Mouse (Mus musculus): ENCODE measurements around the gene Wls. TPM values are rescaled to one million over a fixed set of nuclear protein-coding genes. Genes with fewer than 3 reads are reported as not detected.

Wls gene
- total and polyA plus RNA-seq, 3 experiments: not detected

DNA sequence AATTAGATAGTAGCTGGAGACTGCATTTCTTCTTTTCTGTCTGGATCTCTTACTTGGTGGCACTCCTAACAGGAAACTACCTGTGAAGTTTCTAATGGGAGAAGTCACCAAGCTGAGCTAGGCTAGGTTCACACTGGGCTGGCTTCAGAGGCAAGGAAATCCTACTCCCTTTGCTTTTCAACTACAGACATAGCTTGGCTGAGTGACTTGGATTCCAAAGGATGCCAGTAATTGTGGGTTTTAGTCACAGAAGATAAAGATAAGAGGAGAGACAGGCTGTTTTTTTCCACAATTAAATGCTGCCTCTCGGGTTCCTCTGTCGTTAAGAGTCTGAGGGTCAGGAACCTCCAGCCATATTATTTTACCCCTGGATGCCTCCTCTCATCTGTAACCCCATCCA is 43.9 kb downstream of the Wls start:
- Histone ChIP-seq H3K27ac (ENCODE audit: insufficient read depth, low read depth) (no peak overlapping the region), H3K4me3 (replicated peaks in 1 of 3; ENCODE audit: low read depth in 2 of 3, low read length in 2 of 3, poor library complexity in 1 of 3) (no peak overlapping the region), H3K27me3 (replicated peaks) (no peaks in the 10 kb centered on the region), H3K36me3 (replicated peaks in 1 of 2; ENCODE audit: control insufficient read depth in 1 of 2, insufficient read depth in 1 of 2, low read length in 1 of 2) (no peaks in the 10 kb centered on the region), H3K4me2 (ENCODE audit: insufficient read depth, low read depth, poor library complexity, severe bottlenecking) (no peak overlapping the region), H3K9ac (ENCODE audit: insufficient read depth, low read depth) (no peak overlapping the region), H3K79me2 (replicated peaks; ENCODE audit: control insufficient read depth, extremely low read depth, insufficient read depth, poor library complexity, severe bottlenecking) (no peaks in the 10 kb centered on the region), H3K4me1 (ENCODE audit: control insufficient read depth in 1 of 2, insufficient read depth in 2 of 2) (no peaks in the 10 kb centered on the region), H3K9me3 (replicated peaks; ENCODE audit: low read length) (no peaks in the 10 kb centered on the region)
- dilution Hi-C loops (cut with MboI; ENCODE audit: extremely low pct_ligation_motif_present, extremely low pct_unique_long_range_greater_than_20kb, low sequenced_read_pairs): no loop called here
- DNase-seq (ENCODE audit: extremely low read depth): no peak
- no peak for TF ChIP-seq BHLHE40 (IDR thresholded peaks at IDR 0.05; ENCODE audit: low read depth, low read length)
- no peak for TF ChIP-seq MXI1 (IDR thresholded peaks at IDR 0.05; ENCODE audit: low read depth, low read length)
- TF ChIP-seq GABPA (IDR thresholded peaks at IDR 0.05; ENCODE audit: insufficient replicate concordance, low read depth, low read length): no peak
- no peak for TF ChIP-seq TBP (conservative IDR thresholded peaks at IDR 0.05; ENCODE audit: low read depth, low read length)
- no peak for TF ChIP-seq RAD21 (IDR thresholded peaks at IDR 0.05; ENCODE audit: low read depth, low read length)
- no peak for TF ChIP-seq JUN (IDR thresholded peaks at IDR 0.05; ENCODE audit: insufficient read depth, low read depth, low read length)
- TF ChIP-seq JUND (conservative IDR thresholded peaks at IDR 0.05; ENCODE audit: low read depth, low read length): no peak
- no peak for TF ChIP-seq MEF2A (IDR thresholded peaks at IDR 0.05; ENCODE audit: borderline replicate concordance, low read depth, low read length)
- TF ChIP-seq USF1 (IDR thresholded peaks at IDR 0.05; ENCODE audit: low read depth, low read length): no peak
- no peak for TF ChIP-seq NELFE (IDR thresholded peaks at IDR 0.05; ENCODE audit: low read depth, low read length)
- TF ChIP-seq MAFK (IDR thresholded peaks at IDR 0.05; ENCODE audit: insufficient replicate concordance, low read length): no peak
- no peak for TF ChIP-seq CTCF (conservative IDR thresholded peaks at IDR 0.05 in 1 of 2, IDR thresholded peaks at IDR 0.05 in 1 of 2; ENCODE audit: low read depth in 2 of 2, low read length in 2 of 2)
- no peak for TF ChIP-seq MYC (IDR thresholded peaks at IDR 0.05; ENCODE audit: low read depth, low read length)
- no peak for TF ChIP-seq USF2 (conservative IDR thresholded peaks at IDR 0.05; ENCODE audit: low read depth, low read length)
- no peak for TF ChIP-seq ZKSCAN1 (IDR thresholded peaks at IDR 0.05; ENCODE audit: borderline replicate concordance, low read depth, low read length)
- no peak for TF ChIP-seq CHD2 (IDR thresholded peaks at IDR 0.05; ENCODE audit: low read length)
- no peak for TF ChIP-seq ELF1 (IDR thresholded peaks at IDR 0.05; ENCODE audit: low read depth, low read length)
- no peak for TF ChIP-seq ETS1 (conservative IDR thresholded peaks at IDR 0.05; ENCODE audit: low read depth, low read length)
- TF ChIP-seq POLR2AphosphoS2 (IDR thresholded peaks at IDR 0.05; ENCODE audit: low read depth, low read length): no peak
- no peak for TF ChIP-seq EP300 (IDR thresholded peaks at IDR 0.05; ENCODE audit: low read length)
- in situ Hi-C loops (cut with MboI; ENCODE audit: low pct_ligation_motif_present, low pct_unique_long_range_greater_than_20kb, low sequenced_read_pairs): no loop called here

DNA sequence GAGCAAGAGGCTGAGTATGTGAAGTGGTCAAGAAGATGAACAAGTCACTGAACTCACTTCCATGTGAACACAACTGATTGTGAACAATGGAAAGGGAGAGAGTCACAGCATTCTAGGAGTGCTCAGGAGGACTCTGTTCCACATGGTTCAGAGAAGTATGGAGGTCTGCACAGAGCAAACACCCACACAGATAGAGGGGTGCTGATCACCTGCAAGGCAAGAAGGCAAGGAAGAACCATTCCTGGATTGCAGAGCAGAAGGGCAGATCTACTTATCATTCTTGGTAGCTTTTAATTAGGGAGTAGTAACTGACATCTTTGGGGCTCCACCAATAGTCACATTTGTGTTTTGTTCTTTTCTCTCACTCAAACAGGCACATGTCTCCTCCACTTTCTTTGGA is 45.3 kb downstream of the Wls start:
- Histone ChIP-seq H3K36me3 (replicated peaks in 1 of 2; ENCODE audit: control insufficient read depth in 1 of 2, insufficient read depth in 1 of 2, low read length in 1 of 2) (no peaks in the 10 kb centered on the region), H3K4me3 (replicated peaks in 1 of 3; ENCODE audit: low read depth in 2 of 3, low read length in 2 of 3, poor library complexity in 1 of 3) (no peak overlapping the region), H3K4me1 (ENCODE audit: control insufficient read depth in 1 of 2, insufficient read depth in 2 of 2) (no peaks in the 10 kb centered on the region), H3K27ac (ENCODE audit: insufficient read depth, low read depth) (no peak overlapping the region), H3K9me3 (replicated peaks; ENCODE audit: low read length) (no peaks in the 10 kb centered on the region), H3K79me2 (replicated peaks; ENCODE audit: control insufficient read depth, extremely low read depth, insufficient read depth, poor library complexity, severe bottlenecking) (no peaks in the 10 kb centered on the region), H3K4me2 (ENCODE audit: insufficient read depth, low read depth, poor library complexity, severe bottlenecking) (no peak overlapping the region), H3K27me3 (replicated peaks) (no peaks in the 10 kb centered on the region), H3K9ac (ENCODE audit: insufficient read depth, low read depth) (no peak overlapping the region)
- TF ChIP-seq CTCF (conservative IDR thresholded peaks at IDR 0.05 in 1 of 2, IDR thresholded peaks at IDR 0.05 in 1 of 2; ENCODE audit: low read depth in 2 of 2, low read length in 2 of 2) (no peak), MAFK (IDR thresholded peaks at IDR 0.05; ENCODE audit: insufficient replicate concordance, low read length) (no peak), TBP (conservative IDR thresholded peaks at IDR 0.05; ENCODE audit: low read depth, low read length) (no peak), SIN3A (IDR thresholded peaks at IDR 0.05; ENCODE audit: low read length) (no peak), UBTF (IDR thresholded peaks at IDR 0.05; ENCODE audit: low read depth, low read length) (no peak), MAX (IDR thresholded peaks at IDR 0.05; ENCODE audit: low read length) (no peak), SMC3 (IDR thresholded peaks at IDR 0.05; ENCODE audit: low read depth, low read length) (no peak), JUN (IDR thresholded peaks at IDR 0.05; ENCODE audit: insufficient read depth, low read depth, low read length) (no peak), MXI1 (IDR thresholded peaks at IDR 0.05; ENCODE audit: low read depth, low read length) (no peak), ELF1 (IDR thresholded peaks at IDR 0.05; ENCODE audit: low read depth, low read length) (no peak), BHLHE40 (IDR thresholded peaks at IDR 0.05; ENCODE audit: low read depth, low read length) (no peak), NRF1 (IDR thresholded peaks at IDR 0.05; ENCODE audit: low read depth, low read length) (no peak), MYC (IDR thresholded peaks at IDR 0.05; ENCODE audit: low read depth, low read length) (no peak)
- DNase-seq (ENCODE audit: extremely low read depth): no peak
- dilution Hi-C loops (cut with MboI; ENCODE audit: extremely low pct_ligation_motif_present, extremely low pct_unique_long_range_greater_than_20kb, low sequenced_read_pairs) (no loop called here), in situ Hi-C loops (cut with MboI; ENCODE audit: low pct_ligation_motif_present, low pct_unique_long_range_greater_than_20kb, low sequenced_read_pairs) (no loop called here)
